In the genomic region with DNA sequence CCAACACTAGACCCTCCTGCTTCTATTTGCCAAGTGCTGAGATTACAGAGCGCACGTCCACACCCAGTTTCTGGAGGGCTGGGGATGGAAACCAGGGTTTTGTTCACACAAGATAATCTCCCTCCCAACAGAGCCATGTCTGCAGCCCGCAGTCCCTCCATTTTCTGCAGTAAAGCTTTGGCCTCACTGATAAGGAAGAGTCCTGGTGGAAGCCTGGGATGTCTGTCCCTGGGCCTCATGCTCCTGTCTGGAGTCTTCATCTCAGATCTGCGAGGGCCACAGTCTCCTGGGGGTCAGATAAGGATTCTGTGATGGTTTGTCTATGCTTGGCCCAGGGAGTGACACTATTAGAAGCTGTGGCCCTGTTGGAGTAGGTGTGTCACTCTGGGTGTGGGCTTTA, we compare ENCODE assay signal across 15 mouse cellular contexts. TPM values are rescaled to one million over a fixed set of nuclear protein-coding genes. Genes with fewer than 3 reads are reported as not detected.
A peak's percentile ranks its signal among the peaks of the same experiment; 100 is the strongest.
DNase-seq lines count a peak whose midpoint lies in the region; ATAC-seq and TF ChIP-seq lines count a peak whose summit lies in the region.
"Had no signal": no experiment of that assay in that cellular context is flagged by ENCODE, and none has a peak within 500 bp of the region (broad histone marks: within the 10 kb centered on the region; RNA-seq: fewer than 3 reads in every experiment).

No protein-coding gene starts in this region.

- H3K36me3 ChIP-seq in hindbrain, postnatal 0 days (ENCODE audit: insufficient read depth, low read length), result no peaks in the 10 kb centered on the region
- H3K36me3 ChIP-seq in hindbrain, embryonic 12.5 days, result no peaks in the 10 kb centered on the region
- no peaks in the 10 kb centered on the region for H3K36me3 ChIP-seq in CH12.LX (replicated peaks in 1 of 2; ENCODE audit: control insufficient read depth in 1 of 2, insufficient read depth in 1 of 2, low read length in 1 of 2)
- H3K36me3 ChIP-seq in liver, embryonic 13.5 days, result no peaks in the 10 kb centered on the region
- H3K36me3 ChIP-seq in kidney, embryonic 14.5 days (ENCODE audit: control insufficient read depth, insufficient read depth, low read length), result no peaks in the 10 kb centered on the region
- H3K36me3 ChIP-seq: embryonic facial prominence, embryonic 13.5 days; forebrain, embryonic 12.5 days; G1E; heart, embryonic 13.5 days; hindbrain, embryonic 13.5 days had no signal

- H3K9ac ChIP-seq in hindbrain, postnatal 0 days (replicated peaks; ENCODE audit: low read length), result no peak overlapping the region
- no peak overlapping the region for H3K9ac ChIP-seq in hindbrain, embryonic 12.5 days
- H3K9ac ChIP-seq in CH12.LX (ENCODE audit: insufficient read depth, low read depth), result no peak overlapping the region
- no peak overlapping the region for H3K9ac ChIP-seq in liver, embryonic 13.5 days
- H3K9ac ChIP-seq in kidney, embryonic 14.5 days (ENCODE audit: low read depth, low read length), result no peak overlapping the region
- H3K9ac ChIP-seq: embryonic facial prominence, embryonic 13.5 days; forebrain, embryonic 12.5 days; heart, embryonic 13.5 days had no signal

- no peak for ATAC-seq in hindbrain, postnatal 0 days
- ATAC-seq in hindbrain, embryonic 12.5 days (ENCODE audit: low FRiP score), result no peak
- ATAC-seq in liver, embryonic 13.5 days (ENCODE audit: low read depth), result peak; percentile 52; the same call in 1 of the 2 replicates
- peak; percentile 48 for ATAC-seq in megakaryocyte-erythroid progenitor cell, adult 5-6 weeks (replicated peaks; ENCODE audit: low FRiP score, low TSS enrichment, poor library complexity, severe bottlenecking)
- no peak for ATAC-seq in kidney, embryonic 14.5 days (ENCODE audit: low FRiP score, low TSS enrichment)

- no peaks in the 10 kb centered on the region for H3K27me3 ChIP-seq in hindbrain, postnatal 0 days (ENCODE audit: insufficient read depth, low read length)
- H3K27me3 ChIP-seq in hindbrain, embryonic 12.5 days, result 0 out of 2 replicates have a peak, but pooled peaks cover 4% of the 10 kb centered on the region
- H3K27me3 ChIP-seq in CH12.LX (replicated peaks), result no peaks in the 10 kb centered on the region
- H3K27me3 ChIP-seq in liver, embryonic 13.5 days, result no peaks in the 10 kb centered on the region
- H3K27me3 ChIP-seq in kidney, embryonic 14.5 days (ENCODE audit: control insufficient read depth, insufficient read depth, low read length), result no peaks in the 10 kb centered on the region

- no peaks in the 10 kb centered on the region for H3K4me1 ChIP-seq in hindbrain, postnatal 0 days (ENCODE audit: insufficient read depth, low read length)
- 0 out of 2 replicates have a peak, but pooled peaks cover 5% of the 10 kb centered on the region for H3K4me1 ChIP-seq in hindbrain, embryonic 12.5 days
- H3K4me1 ChIP-seq in CH12.LX (ENCODE audit: control insufficient read depth in 1 of 2, insufficient read depth in 2 of 2), result peaks cover 52 to 95% of the 10 kb centered on the region in 2 experiments
- peaks cover 14% of the 10 kb centered on the region for H3K4me1 ChIP-seq in liver, embryonic 13.5 days (replicated peaks)
- 0 out of 2 replicates have a peak, but pooled peaks cover 3% of the 10 kb centered on the region for H3K4me1 ChIP-seq in kidney, embryonic 14.5 days (ENCODE audit: control insufficient read depth, insufficient read depth, low read length)
- H3K4me1 ChIP-seq: forebrain, embryonic 12.5 days; heart, embryonic 13.5 days had no signal

- peak overlapping the region; percentile 41; the same call in 1 of the 2 replicates for H3K27ac ChIP-seq in hindbrain, postnatal 0 days
- H3K27ac ChIP-seq in hindbrain, embryonic 12.5 days, result no peak overlapping the region
- peak overlapping the region; percentile 96 for H3K27ac ChIP-seq in CH12.LX (ENCODE audit: insufficient read depth, low read depth)
- H3K27ac ChIP-seq in liver, embryonic 13.5 days, result no peak overlapping the region
- H3K27ac ChIP-seq in kidney, embryonic 14.5 days (ENCODE audit: low read depth, low read length), result no peak overlapping the region
- H3K27ac ChIP-seq: embryonic facial prominence, embryonic 13.5 days; forebrain, embryonic 12.5 days; gastrocnemius, adult 2 months; heart, embryonic 13.5 days had no signal

- TF ChIP-seq CTCF in hindbrain, postnatal 0 days (IDR thresholded peaks at IDR 0.05; ENCODE audit: low read depth), result no peak
- no peak for TF ChIP-seq CTCF in CH12.LX (conservative IDR thresholded peaks at IDR 0.05 in 1 of 2, IDR thresholded peaks at IDR 0.05 in 1 of 2; ENCODE audit: low read depth in 2 of 2, low read length in 2 of 2)

- DNase-seq in hindbrain, postnatal 0 days (ENCODE audit: low spot score), result no peak
- DNase-seq in CH12.LX (ENCODE audit: extremely low read depth), result no peak
- no peak for DNase-seq in liver, embryonic 13.5 days

- dilution Hi-C loops in CH12.LX (cut with MboI; ENCODE audit: extremely low pct_ligation_motif_present, extremely low pct_unique_long_range_greater_than_20kb, low sequenced_read_pairs), result no loop called here

- H3K4me2 ChIP-seq in hindbrain, postnatal 0 days (ENCODE audit: low read depth, low read length), result no peak overlapping the region
- H3K4me2 ChIP-seq in hindbrain, embryonic 12.5 days (replicated peaks), result no peak overlapping the region
- no peak overlapping the region for H3K4me2 ChIP-seq in CH12.LX (ENCODE audit: insufficient read depth, low read depth, poor library complexity, severe bottlenecking)
- H3K4me2 ChIP-seq in liver, embryonic 13.5 days, result no peak overlapping the region
- H3K4me2 ChIP-seq in kidney, embryonic 14.5 days (replicated peaks; ENCODE audit: low read depth, low read length), result no peak overlapping the region
- H3K4me2 ChIP-seq: embryonic facial prominence, embryonic 13.5 days; forebrain, embryonic 12.5 days; heart, embryonic 13.5 days; hindbrain, embryonic 13.5 days had no signal

- no peaks in the 10 kb centered on the region for H3K79me2 ChIP-seq in CH12.LX (replicated peaks; ENCODE audit: control insufficient read depth, extremely low read depth, insufficient read depth, poor library complexity, severe bottlenecking)

- in situ Hi-C loops in CH12.LX (cut with MboI; ENCODE audit: low pct_ligation_motif_present, low pct_unique_long_range_greater_than_20kb, low sequenced_read_pairs), result loop anchor here (5.0 kb wide), 1 partner anchor 34 kb away; no protein-coding TSS in a partner anchor

- H3K9me3 ChIP-seq in hindbrain, postnatal 0 days (ENCODE audit: low read length), result no peaks in the 10 kb centered on the region
- peaks cover 7% of the 10 kb centered on the region; the same call in 1 of the 2 replicates for H3K9me3 ChIP-seq in hindbrain, embryonic 12.5 days (replicated peaks)
- H3K9me3 ChIP-seq in CH12.LX (replicated peaks; ENCODE audit: low read length), result peaks cover 12% of the 10 kb centered on the region
- no peaks in the 10 kb centered on the region for H3K9me3 ChIP-seq in liver, embryonic 13.5 days (replicated peaks)
- H3K9me3 ChIP-seq in kidney, embryonic 14.5 days (ENCODE audit: control insufficient read depth, low read length), result no peaks in the 10 kb centered on the region
- H3K9me3 ChIP-seq: G1E; heart, embryonic 13.5 days; hindbrain, embryonic 13.5 days had no signal

- TF ChIP-seq RAD21 in CH12.LX (IDR thresholded peaks at IDR 0.05; ENCODE audit: low read depth, low read length), result no peak

- WGBS in hindbrain, postnatal 0 days, result 88% methylated on average over 4 of the region's 4 CpGs
- WGBS in hindbrain, embryonic 12.5 days, result 81% methylated on average over 4 of the region's 4 CpGs
- WGBS in liver, embryonic 13.5 days (ENCODE audit: insufficient replicate concordance), result 18% methylated on average over 4 of the region's 4 CpGs
- 86% methylated on average over 4 of the region's 4 CpGs for WGBS in kidney, embryonic 14.5 days

- no peak for TF ChIP-seq EP300 in CH12.LX (IDR thresholded peaks at IDR 0.05; ENCODE audit: low read length)

- no peak for TF ChIP-seq POLR2A in CH12.LX (IDR thresholded peaks at IDR 0.05; ENCODE audit: low read depth, low read length)

- no peak overlapping the region for H3K4me3 ChIP-seq in hindbrain, postnatal 0 days (ENCODE audit: low read length)
- no peak overlapping the region for H3K4me3 ChIP-seq in hindbrain, embryonic 12.5 days
- H3K4me3 ChIP-seq in CH12.LX (replicated peaks in 1 of 3; ENCODE audit: low read depth in 2 of 3, low read length in 2 of 3, poor library complexity in 1 of 3), result no peak overlapping the region
- H3K4me3 ChIP-seq in liver, embryonic 13.5 days (replicated peaks), result no peak overlapping the region
- no peak overlapping the region for H3K4me3 ChIP-seq in kidney, embryonic 14.5 days (ENCODE audit: low read length)
- H3K4me3 ChIP-seq: embryonic facial prominence, embryonic 13.5 days; forebrain, embryonic 12.5 days; gastrocnemius, adult 2 months; heart, embryonic 13.5 days; hindbrain, embryonic 13.5 days had no signal

RNA-seq across cellular contexts. Expression of a gene that starts 8.8 kb away (rescaled TPM):
- 6.4 and 6.8 TPM in 2 replicates for total RNA-seq in hindbrain, postnatal 0 days (2014; rRNA removed)
- polyA plus RNA-seq in hindbrain, postnatal 0 days (2015; fragmentation: Nextera tagmentation; extraction: Ambion mirVana), result 5.7 and 7.2 TPM in 2 replicates
- polyA plus RNA-seq in hindbrain, embryonic 12.5 days (2016; fragmentation: Nextera tagmentation; extraction: Ambion mirVana), result 6.3 and 7.8 TPM in 2 replicates
- total RNA-seq in CH12.LX (2012; rRNA removed), result 42.2 and 51.9 TPM in 2 replicates
- total RNA-seq in CH12.LX (2014; rRNA removed), result 38.6 and 39.2 TPM in 2 replicates
- polyA plus RNA-seq in CH12.LX (2012; ENCODE audit: insufficient read length, low read depth), result 75.3 and 80.5 TPM in 2 replicates
- polyA plus RNA-seq in liver, embryonic 13.5 days (2015; fragmentation: Nextera tagmentation; extraction: Ambion mirVana), result 11.9 and 12.5 TPM in 2 replicates
- 7.0 and 18.8 TPM in 2 replicates for total RNA-seq in megakaryocyte-erythroid progenitor cell, adult 5-6 weeks (2014; fragmentation: Nextera tagmentation)
- total RNA-seq in megakaryocyte-erythroid progenitor cell, adult 5-6 weeks (2017), result 12.9 and 13.1 TPM in 2 replicates
- polyA plus RNA-seq in kidney, embryonic 14.5 days (2014; fragmentation: Nextera tagmentation; extraction: Ambion mirVana), result 2.6 and 3.5 TPM in 2 replicates

RNA-seq across cellular contexts. Expression of a gene that starts 15.5 kb away (rescaled TPM):
- total RNA-seq in hindbrain, postnatal 0 days (2014; rRNA removed), result 2.0 and 3.4 TPM in 2 replicates
- 5.0 and 6.8 TPM in 2 replicates for polyA plus RNA-seq in hindbrain, postnatal 0 days (2015; fragmentation: Nextera tagmentation; extraction: Ambion mirVana)
- polyA plus RNA-seq in hindbrain, embryonic 12.5 days (2016; fragmentation: Nextera tagmentation; extraction: Ambion mirVana), result 4.9 and 5.7 TPM in 2 replicates
- total RNA-seq in CH12.LX (2012; rRNA removed), result 314 and 453 TPM in 2 replicates
- 142 and 160 TPM in 2 replicates for total RNA-seq in CH12.LX (2014; rRNA removed)
- polyA plus RNA-seq in CH12.LX (2012; ENCODE audit: insufficient read length, low read depth), result 883 and 942 TPM in 2 replicates
- 75.2 and 81.2 TPM in 2 replicates for polyA plus RNA-seq in liver, embryonic 13.5 days (2015; fragmentation: Nextera tagmentation; extraction: Ambion mirVana)
- 134 and 169 TPM in 2 replicates for total RNA-seq in megakaryocyte-erythroid progenitor cell, adult 5-6 weeks (2014; fragmentation: Nextera tagmentation)
- 33.0 and 80.9 TPM in 2 replicates for total RNA-seq in megakaryocyte-erythroid progenitor cell, adult 5-6 weeks (2017)
- 6.1 and 7.6 TPM in 2 replicates for polyA plus RNA-seq in kidney, embryonic 14.5 days (2014; fragmentation: Nextera tagmentation; extraction: Ambion mirVana)

RNA-seq across cellular contexts. Expression of a gene that starts 43.6 kb away (rescaled TPM):
- total RNA-seq in hindbrain, postnatal 0 days (2014; rRNA removed), result 3.1 and 4.0 TPM in 2 replicates
- 0.97 and 1.0 TPM in 2 replicates for polyA plus RNA-seq in hindbrain, postnatal 0 days (2015; fragmentation: Nextera tagmentation; extraction: Ambion mirVana)
- polyA plus RNA-seq in hindbrain, embryonic 12.5 days (2016; fragmentation: Nextera tagmentation; extraction: Ambion mirVana), result 0.09 and 0.57 TPM in 2 replicates
- not detected in 2 replicates for total RNA-seq in CH12.LX (2012; rRNA removed)
- not detected in 2 replicates for total RNA-seq in CH12.LX (2014; rRNA removed)
- 0.14 and 0.36 TPM in 2 replicates for polyA plus RNA-seq in CH12.LX (2012; ENCODE audit: insufficient read length, low read depth)
- polyA plus RNA-seq in liver, embryonic 13.5 days (2015; fragmentation: Nextera tagmentation; extraction: Ambion mirVana), result not detected in 2 replicates
- total RNA-seq in megakaryocyte-erythroid progenitor cell, adult 5-6 weeks (2014; fragmentation: Nextera tagmentation), result not detected in 2 replicates
- not detected in 2 replicates for total RNA-seq in megakaryocyte-erythroid progenitor cell, adult 5-6 weeks (2017)
- polyA plus RNA-seq in kidney, embryonic 14.5 days (2014; fragmentation: Nextera tagmentation; extraction: Ambion mirVana), result 0.21 and 0.23 TPM in 2 replicates
- total RNA-seq: gastrocnemius, postnatal 25 days; granulocyte monocyte progenitor cell, adult 5-6 weeks; heart, postnatal 36 days had no signal
- polyA plus RNA-seq: embryonic facial prominence, embryonic 13.5 days; G1E; heart, embryonic 13.5 days had no signal

RNA-seq across cellular contexts. Expression of a gene that starts 56.8 kb away (rescaled TPM):
- 3.1 and 6.1 TPM in 2 replicates for total RNA-seq in hindbrain, postnatal 0 days (2014; rRNA removed)
- polyA plus RNA-seq in hindbrain, postnatal 0 days (2015; fragmentation: Nextera tagmentation; extraction: Ambion mirVana), result 10.0 and 10.2 TPM in 2 replicates
- polyA plus RNA-seq in hindbrain, embryonic 12.5 days (2016; fragmentation: Nextera tagmentation; extraction: Ambion mirVana), result 11.6 and 13.0 TPM in 2 replicates
- total RNA-seq in CH12.LX (2012; rRNA removed), result 4.1 and 6.3 TPM in 2 replicates
- total RNA-seq in CH12.LX (2014; rRNA removed), result 5.0 and 5.7 TPM in 2 replicates
- polyA plus RNA-seq in CH12.LX (2012; ENCODE audit: insufficient read length, low read depth), result 27.7 and 28.1 TPM in 2 replicates
- 3.6 and 4.5 TPM in 2 replicates for polyA plus RNA-seq in liver, embryonic 13.5 days (2015; fragmentation: Nextera tagmentation; extraction: Ambion mirVana)
- total RNA-seq in megakaryocyte-erythroid progenitor cell, adult 5-6 weeks (2014; fragmentation: Nextera tagmentation), result 3.1 and 6.9 TPM in 2 replicates
- 0.14 and 1.7 TPM in 2 replicates for total RNA-seq in megakaryocyte-erythroid progenitor cell, adult 5-6 weeks (2017)
- 26.0 and 31.9 TPM in 2 replicates for polyA plus RNA-seq in kidney, embryonic 14.5 days (2014; fragmentation: Nextera tagmentation; extraction: Ambion mirVana)
- polyA plus RNA-seq: G1E had no signal

Comparison
In these comparisons a context has a peak if more than half of its experiments do, and no peak if none do; other contexts are left out.
1. H3K27ac ChIP-seq: peak in hindbrain, postnatal 0 days (single experiment) and CH12.LX (single experiment); none in hindbrain, embryonic 12.5 days (single experiment), liver, embryonic 13.5 days (single experiment) and kidney, embryonic 14.5 days (single experiment).
2. ATAC-seq: peak in liver, embryonic 13.5 days (single experiment) and megakaryocyte-erythroid progenitor cell, adult 5-6 weeks (single experiment); none in hindbrain, postnatal 0 days (single experiment), hindbrain, embryonic 12.5 days (single experiment) and kidney, embryonic 14.5 days (single experiment).
3. RNA of a gene that starts 15.5 kb away (polyA plus RNA-seq): 883 to 942 TPM in CH12.LX; 75.2 to 81.2 TPM in liver, embryonic 13.5 days, 6.1 to 7.6 TPM in kidney, embryonic 14.5 days, 5.0 to 6.8 TPM in hindbrain, postnatal 0 days and 4.9 to 5.7 TPM in hindbrain, embryonic 12.5 days; every median in the first group is over 10 times any median in the second.